Mouse (Mus musculus) megakaryocyte progenitor cell, adult 5-6 weeks (primary cell): ENCODE data around the gene Zfp811. TPM values are rescaled to one million over a fixed set of nuclear protein-coding genes. Genes with fewer than 3 reads are reported as not detected.

Experiments used
- ATAC-seq: replicated peaks from 2 replicates; pipeline ENCODE4 v1.8.0; 2016; ENCODE audit warnings: mild to moderate bottlenecking, moderate TSS enrichment, inconsistent platforms; ENCODE audit not compliant: poor library complexity
- total RNA-seq, 2 experiments: library from RNA; stranded (forward) in 1 of 2; stranded (reverse) in 1 of 2; fragments of 157-497, 149-512 nt in 1 of 2; fragments of 200-1000 nt in 1 of 2; gene quantifications; 2 replicates each; pipeline versions ENCODE4 v1.2.3 to v1.2.4; 2015 to 2017

The Zfp811 gene
- total RNA-seq, 2 experiments from 2014 or later = not detected

DNA sequence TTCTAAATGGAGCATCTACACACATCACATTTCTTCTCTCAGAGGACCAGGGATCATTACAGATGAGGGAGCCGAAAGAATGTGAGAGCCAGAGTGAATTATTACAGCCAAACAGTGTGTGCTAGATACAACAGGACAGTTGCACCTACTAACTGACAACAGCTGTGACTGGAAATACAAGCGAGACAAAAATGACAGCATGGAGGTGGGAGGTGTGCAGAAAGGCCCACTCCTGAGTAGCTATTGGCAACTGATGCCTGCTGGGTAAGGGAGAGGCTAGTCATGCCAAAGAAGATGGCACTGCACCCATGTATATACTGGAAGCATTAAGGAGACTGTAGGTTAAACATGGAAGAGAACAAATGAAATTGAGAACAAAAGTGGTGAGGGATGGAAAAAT, 43.3 kb downstream of the Zfp811 start:
- no peak for ATAC-seq

DNA sequence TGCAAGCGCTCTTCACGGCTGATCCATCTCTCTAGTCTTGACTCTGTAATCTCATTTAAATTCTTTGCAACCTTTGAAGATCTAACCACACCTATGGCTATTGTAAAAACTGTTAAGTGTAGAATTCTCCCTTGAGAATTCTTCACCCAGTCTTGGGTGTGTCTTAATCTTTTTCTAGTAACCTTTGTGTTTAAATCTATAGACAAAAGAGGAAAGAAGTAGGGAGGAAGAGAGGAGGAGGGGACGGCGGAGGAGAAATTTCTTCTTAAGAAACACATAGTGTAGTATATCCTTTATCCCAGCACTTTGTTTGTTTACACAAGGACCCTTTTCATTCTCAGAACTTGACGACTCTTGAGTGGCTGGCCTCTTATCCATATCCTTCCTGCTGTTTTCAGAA, 52.4 kb downstream of the Zfp811 start:
- ATAC-seq = no peak

- ATAC-seq = peak; percentile 47
These were observed 56.1 kb downstream of the Zfp811 start for GRCm38 (mm10) chr17:32753634-32754033.

- ATAC-seq = peak; percentile 93
These were observed 56.8 kb downstream of the Zfp811 start for GRCm38 (mm10) chr17:32752813-32753360.

- no peak for ATAC-seq
These were observed 59.1 kb downstream of the Zfp811 start for GRCm38 (mm10) chr17:32750611-32751010.

Other genes with a start within 250 kb of the Zfp811 start
- gene Cyp4f37, start 188.6 kb downstream of the Zfp811 start, total RNA-seq (2015) = not detected in 2 replicates
- not detected in 2 replicates for gene Cyp4f37, start 188.6 kb downstream of the Zfp811 start, total RNA-seq (2017)
- gene Cyp4f40, start 151.0 kb downstream of the Zfp811 start, total RNA-seq (2015) = not detected in 2 replicates
- gene Cyp4f40, start 151.0 kb downstream of the Zfp811 start, total RNA-seq (2017) = not detected in 2 replicates
- gene Cyp4f15, start 124.3 kb downstream of the Zfp811 start, total RNA-seq (2015) = not detected in 2 replicates
- not detected in 2 replicates for gene Cyp4f15, start 124.3 kb downstream of the Zfp811 start, total RNA-seq (2017)
- 34.8 and 39.1 TPM in 2 replicates for gene Zfp871, start 21.6 kb downstream of the Zfp811 start, total RNA-seq (2015)
- gene Zfp871, start 21.6 kb downstream of the Zfp811 start, total RNA-seq (2017) = 22.2 and 24.4 TPM in 2 replicates
- 4.9 and 7.9 TPM in 2 replicates for gene Zfp799, start 20.3 kb upstream of the Zfp811 start, total RNA-seq (2015)
- gene Zfp799, start 20.3 kb upstream of the Zfp811 start, total RNA-seq (2017) = 3.5 and 8.3 TPM in 2 replicates
- gene Zfp870, start 81.7 kb upstream of the Zfp811 start, total RNA-seq (2015) = 3.6 and 4.1 TPM in 2 replicates
- gene Zfp870, start 81.7 kb upstream of the Zfp811 start, total RNA-seq (2017) = 2.0 and 2.8 TPM in 2 replicates
- gene Cyp4f14, start 107.4 kb upstream of the Zfp811 start, total RNA-seq (2015) = not detected in 2 replicates
- not detected in 2 replicates for gene Cyp4f14, start 107.4 kb upstream of the Zfp811 start, total RNA-seq (2017)
- 8.9 and 11.2 TPM in 2 replicates for gene Cyp4f13, start 137.5 kb upstream of the Zfp811 start, total RNA-seq (2015)
- 2.3 and 5.0 TPM in 2 replicates for gene Cyp4f13, start 137.5 kb upstream of the Zfp811 start, total RNA-seq (2017)
- gene Zfp472, start 155.9 kb upstream of the Zfp811 start, total RNA-seq (2015) = 19.2 and 23.1 TPM in 2 replicates
- gene Zfp472, start 155.9 kb upstream of the Zfp811 start, total RNA-seq (2017) = 19.1 and 20.9 TPM in 2 replicates
- 5.9 TPM in 2 replicates for gene Zfp952, start 183.2 kb upstream of the Zfp811 start, total RNA-seq (2015)
- gene Zfp952, start 183.2 kb upstream of the Zfp811 start, total RNA-seq (2017) = 8.4 and 10.2 TPM in 2 replicates
- gene Zfp763, start 223.5 kb upstream of the Zfp811 start, total RNA-seq (2015) = 5.7 and 9.8 TPM in 2 replicates
- gene Zfp763, start 223.5 kb upstream of the Zfp811 start, total RNA-seq (2017) = 5.6 and 8.1 TPM in 2 replicates